8 mouse cellular contexts compared by ENCODE assay signal in the genomic region with DNA sequence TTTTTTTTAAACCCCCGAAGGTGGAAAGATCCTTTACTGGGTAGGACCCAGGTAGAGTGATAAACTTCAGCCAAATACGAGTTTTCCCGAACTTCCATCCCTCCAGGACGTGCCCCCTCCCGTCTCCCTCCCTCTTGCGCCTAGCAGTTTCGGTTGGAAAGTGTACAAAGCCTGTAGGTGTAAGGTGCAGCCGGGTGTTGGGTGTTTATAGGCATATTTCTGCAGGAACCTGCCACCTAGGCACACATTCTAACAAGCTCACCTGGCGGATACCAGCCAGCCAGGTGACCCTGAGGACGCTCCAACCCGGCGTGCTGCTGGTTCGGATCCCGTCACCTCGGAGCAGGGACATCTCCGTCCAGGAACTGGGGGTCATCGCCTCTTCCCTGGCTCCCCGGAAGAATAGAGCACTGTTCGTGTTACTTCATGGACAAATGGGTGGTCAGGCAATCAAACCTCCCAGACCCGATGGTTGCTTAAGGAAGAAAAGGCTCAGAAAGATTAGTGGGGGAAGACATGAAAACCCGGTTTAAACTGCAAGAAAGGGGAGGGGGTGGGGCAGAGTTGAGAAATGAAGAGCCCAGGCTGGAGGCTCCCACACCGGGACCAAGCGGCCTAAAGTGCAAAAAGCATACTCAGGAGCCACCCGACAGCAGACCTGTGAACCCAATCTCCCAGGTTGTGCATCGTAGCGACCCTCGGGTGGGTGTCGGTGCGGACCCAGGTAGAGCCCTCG. TPM values are rescaled to one million over a fixed set of nuclear protein-coding genes. Genes with fewer than 3 reads are reported as not detected.
DNase-seq lines count a peak whose midpoint lies in the region; ATAC-seq lines count a peak whose summit lies in the region.

No protein-coding gene starts in this region.

- no peaks in the 10 kb centered on the region for H3K27me3 ChIP-seq in embryonic facial prominence, embryonic 11.5 days (ENCODE audit: control insufficient read depth, insufficient read depth, low read length)
- H3K27me3 ChIP-seq in hindbrain, embryonic 16.5 days (replicated peaks; ENCODE audit: control insufficient read depth, insufficient read depth, low read length), result peaks cover 29% of the 10 kb centered on the region

- H3K4me1 ChIP-seq in embryonic facial prominence, embryonic 11.5 days (ENCODE audit: control insufficient read depth, insufficient read depth, low read length), result peaks cover 16% of the 10 kb centered on the region
- H3K4me1 ChIP-seq in hindbrain, embryonic 16.5 days (ENCODE audit: control insufficient read depth, insufficient read depth, low read depth, low read length), result peaks cover 53% of the 10 kb centered on the region

- WGBS in embryonic facial prominence, embryonic 11.5 days, result under 1% methylated on average over 30 of the region's 30 CpGs
- WGBS in hindbrain, embryonic 16.5 days, result 1% methylated on average over 30 of the region's 30 CpGs
- 2% methylated on average over 30 of the region's 30 CpGs for WGBS in macrophage (ENCODE audit: missing documents)

- H3K4me3 ChIP-seq in embryonic facial prominence, embryonic 11.5 days (ENCODE audit: low read depth, low read length), result peak overlapping the region; percentile 38
- H3K4me3 ChIP-seq in hindbrain, embryonic 16.5 days (ENCODE audit: low read length), result peak overlapping the region; percentile 38
- H3K4me3 ChIP-seq in macrophage (ENCODE audit: inconsistent target), result peak overlapping the region; percentile 22

- peak overlapping the region; percentile 62 for H3K9ac ChIP-seq in embryonic facial prominence, embryonic 11.5 days (replicated peaks; ENCODE audit: low read length)
- peak overlapping the region; percentile 27; the same call in 1 of the 2 replicates for H3K9ac ChIP-seq in hindbrain, embryonic 16.5 days (ENCODE audit: low read depth, low read length)

- no peaks in the 10 kb centered on the region for H3K9me3 ChIP-seq in embryonic facial prominence, embryonic 11.5 days (replicated peaks; ENCODE audit: control insufficient read depth, low read length)
- H3K9me3 ChIP-seq in hindbrain, embryonic 16.5 days (ENCODE audit: control insufficient read depth, low read length), result no peaks in the 10 kb centered on the region

- H3K36me3 ChIP-seq in embryonic facial prominence, embryonic 11.5 days (replicated peaks; ENCODE audit: control insufficient read depth, insufficient read depth, low read depth, low read length), result no peaks in the 10 kb centered on the region
- H3K36me3 ChIP-seq in hindbrain, embryonic 16.5 days (ENCODE audit: control insufficient read depth, insufficient read depth, low read length), result no peaks in the 10 kb centered on the region
- H3K36me3 ChIP-seq in macrophage (ENCODE audit: inconsistent target), result no peaks in the 10 kb centered on the region

- H3K79me2 ChIP-seq in macrophage (ENCODE audit: inconsistent target), result no peaks in the 10 kb centered on the region

- H3K4me2 ChIP-seq in embryonic facial prominence, embryonic 11.5 days (ENCODE audit: low read depth, low read length), result peak overlapping the region; percentile 84
- peak overlapping the region; percentile 64 for H3K4me2 ChIP-seq in hindbrain, embryonic 16.5 days (ENCODE audit: low read length)

- peak; percentile 31 for DNase-seq in retina, postnatal 1 day
- no peak for DNase-seq in retina, embryonic 14.5 days (ENCODE audit: low spot score)
- DNase-seq in embryonic facial prominence, embryonic 11.5 days (ENCODE audit: low spot score), result peak; percentile 52
- no peak for DNase-seq in layer of hippocampus, adult 18-20 months (ENCODE audit: low spot score in 2 of 2)
- no peak for DNase-seq in cerebellum, adult 8-10 months
- no peak for DNase-seq in right cerebral cortex, postnatal 10 days (ENCODE audit: low spot score in 2 of 2)

- no peak for ATAC-seq in embryonic facial prominence, embryonic 11.5 days (replicated peaks; ENCODE audit: insufficient number of reproducible peaks, low FRiP score, low TSS enrichment, low read depth)
- ATAC-seq in hindbrain, embryonic 16.5 days, result no peak

- peak overlapping the region; percentile 92 for H3K27ac ChIP-seq in embryonic facial prominence, embryonic 11.5 days (replicated peaks; ENCODE audit: low read depth, low read length)
- no peak overlapping the region for H3K27ac ChIP-seq in hindbrain, embryonic 16.5 days (ENCODE audit: low read depth, low read length)
- no peak overlapping the region for H3K27ac ChIP-seq in macrophage

RNA-seq across cellular contexts. Expression of gene Ccnd2, which starts 2.1 kb away (rescaled TPM):
- 957 and 1,016 TPM in 2 replicates for polyA plus RNA-seq in embryonic facial prominence, embryonic 11.5 days (2014; fragmentation: Nextera tagmentation; extraction: Ambion mirVana)
- 248 and 340 TPM in 2 replicates for polyA plus RNA-seq in hindbrain, embryonic 16.5 days (2015; fragmentation: Nextera tagmentation; extraction: Ambion mirVana)
- total RNA-seq in macrophage (2018; cell fraction: chromatin; rRNA removed), result 100 to 1,000 TPM in 1 of 26 experiments, 10 to 100 TPM in 7, 1 to 10 TPM in 16, under 1 TPM in 2; 0.44 to 104 (median 4.7) TPM
- 10 to 100 TPM in 14 of 26 experiments, 1 to 10 TPM in 12; 1.7 to 55.9 (median 10.7) TPM for total RNA-seq in macrophage (2018; cell fraction: cytosol; rRNA removed)
- total RNA-seq in macrophage (2018; cell fraction: nucleus; rRNA removed), result 100 to 1,000 TPM in 2 of 26 experiments, 10 to 100 TPM in 16, 1 to 10 TPM in 8; 1.5 to 122 (median 17.0) TPM
- 0.90 to 5.6 TPM (median 1.8 TPM) in 3 replicates for polyA plus RNA-seq in macrophage (2018)
- total RNA-seq in layer of hippocampus, adult 18-20 months (2021), result 100 to 1,000 TPM; 118 to 128 TPM

RNA-seq across cellular contexts. Expression of gene Tigar, which starts 44.8 kb away (rescaled TPM):
- 4.4 and 5.0 TPM in 2 replicates for polyA plus RNA-seq in embryonic facial prominence, embryonic 11.5 days (2014; fragmentation: Nextera tagmentation; extraction: Ambion mirVana)
- polyA plus RNA-seq in hindbrain, embryonic 16.5 days (2015; fragmentation: Nextera tagmentation; extraction: Ambion mirVana), result 6.0 and 8.6 TPM in 2 replicates
- total RNA-seq in macrophage (2018; cell fraction: chromatin; rRNA removed), result 10 to 100 TPM in 2 of 26 experiments, 1 to 10 TPM in 24; 1.8 to 12.4 (median 5.7) TPM
- 10 to 100 TPM in 1 of 26 experiments, 1 to 10 TPM in 25; 4.3 to 10.5 (median 7.7) TPM for total RNA-seq in macrophage (2018; cell fraction: cytosol; rRNA removed)
- total RNA-seq in macrophage (2018; cell fraction: nucleus; rRNA removed), result 10 to 100 TPM in 3 of 26 experiments, 1 to 10 TPM in 23; 3.2 to 13.2 (median 6.3) TPM
- 5.2 to 11.5 TPM (median 7.0 TPM) in 3 replicates for polyA plus RNA-seq in macrophage (2018)
- 10 to 100 TPM; 27.9 to 30.7 TPM for total RNA-seq in layer of hippocampus, adult 18-20 months (2021)

Comparison
In these comparisons a context has a peak if more than half of its experiments do, and no peak if none do; other contexts are left out.
1. DNase-seq: peak in retina, postnatal 1 day (single experiment) and embryonic facial prominence, embryonic 11.5 days (single experiment); none in retina, embryonic 14.5 days (single experiment), layer of hippocampus, adult 18-20 months (0 of 2), cerebellum, adult 8-10 months (single experiment) and right cerebral cortex, postnatal 10 days (0 of 2).
2. RNA of gene Ccnd2, which starts 2.1 kb away (polyA plus RNA-seq): 957 to 1,016 TPM in embryonic facial prominence, embryonic 11.5 days and 248 to 340 TPM in hindbrain, embryonic 16.5 days; 0.90 to 5.6 TPM in macrophage; every median in the first group is over 10 times any median in the second.
3. Peak in every context shown above with its lines, with median percentiles within 50 percentile points of each other: H3K4me3 ChIP-seq.